Mouse (Mus musculus) heart, embryonic 15.5 days (tissue): ENCODE results near the gene Pfkfb3. TPM values are rescaled to one million over a fixed set of nuclear protein-coding genes. Genes with fewer than 3 reads are reported as not detected.

Experiments used
- ATAC-seq: fragments of 200-750 bp; cut with Nextera tagmentation; replicated peaks from 2 replicates; pipeline ENCODE4 v1.8.0; 2017; ENCODE audit warnings: low read depth, moderate TSS enrichment; ENCODE audit not compliant: insufficient number of reproducible peaks, insufficient read depth, low FRiP score
- H3K27ac ChIP-seq: fragments of 300-500 bp; sonication (generic); 2 replicates; pipeline ENCODE4 v1.5.1; 2015; ENCODE audit warnings: mild to moderate bottlenecking, inconsistent platforms
- H3K27me3 ChIP-seq: fragments of 300-500 bp; sonication (generic); 2 replicates; pipeline ENCODE4 v1.6.1; 2015; ENCODE audit warnings: inconsistent platforms
- H3K36me3 ChIP-seq: fragments of 300-500 bp; sonication (generic); 2 replicates; pipeline ENCODE4 v1.6.1; 2015; ENCODE audit warnings: mild to moderate bottlenecking, inconsistent platforms
- H3K4me1 ChIP-seq: fragments of 300-500 bp; sonication (generic); replicated peaks from 2 replicates; pipeline ENCODE4 v1.6.1; 2015; ENCODE audit warnings: inconsistent platforms
- H3K4me2 ChIP-seq: fragments of 300-500 bp; sonication (generic); 2 replicates; pipeline ENCODE4 v1.6.1; 2015; ENCODE audit warnings: inconsistent platforms, mild to moderate bottlenecking, moderate library complexity
- H3K4me3 ChIP-seq: fragments of 300-500 bp; sonication (generic); 2 replicates; pipeline ENCODE4 v1.5.1; 2015; ENCODE audit warnings: mild to moderate bottlenecking, inconsistent platforms
- H3K9ac ChIP-seq: fragments of 300-500 bp; sonication (generic); 2 replicates; pipeline ENCODE4 v1.6.1; 2015; ENCODE audit warnings: mild to moderate bottlenecking, inconsistent platforms
- H3K9me3 ChIP-seq: fragments of 300-500 bp; sonication (generic); replicated peaks from 2 replicates; pipeline ENCODE4 v1.6.1; 2016; ENCODE audit warnings: inconsistent platforms
- WGBS: fragments of 180-500 bp; shearing (Covaris S2); methylation state at CpG from one replicate; pipeline ENCODE4 v1.1.7; 2015; ENCODE audit warnings: mixed read lengths; 5-methylcytosine and 5-hydroxymethylcytosine counted together
- polyA plus RNA-seq: library from polyadenylated mRNA; unstranded; fragments of >200 nt; fragmentation: Nextera tagmentation; extraction: Ambion mirVana; gene quantifications from 2 replicates; pipeline ENCODE4 v1.2.1, GENCODE M21; 2015

Pfkfb3 gene
- polyA plus RNA-seq, 1 experiment from 2014 or later, result 9.8 TPM

DNA sequence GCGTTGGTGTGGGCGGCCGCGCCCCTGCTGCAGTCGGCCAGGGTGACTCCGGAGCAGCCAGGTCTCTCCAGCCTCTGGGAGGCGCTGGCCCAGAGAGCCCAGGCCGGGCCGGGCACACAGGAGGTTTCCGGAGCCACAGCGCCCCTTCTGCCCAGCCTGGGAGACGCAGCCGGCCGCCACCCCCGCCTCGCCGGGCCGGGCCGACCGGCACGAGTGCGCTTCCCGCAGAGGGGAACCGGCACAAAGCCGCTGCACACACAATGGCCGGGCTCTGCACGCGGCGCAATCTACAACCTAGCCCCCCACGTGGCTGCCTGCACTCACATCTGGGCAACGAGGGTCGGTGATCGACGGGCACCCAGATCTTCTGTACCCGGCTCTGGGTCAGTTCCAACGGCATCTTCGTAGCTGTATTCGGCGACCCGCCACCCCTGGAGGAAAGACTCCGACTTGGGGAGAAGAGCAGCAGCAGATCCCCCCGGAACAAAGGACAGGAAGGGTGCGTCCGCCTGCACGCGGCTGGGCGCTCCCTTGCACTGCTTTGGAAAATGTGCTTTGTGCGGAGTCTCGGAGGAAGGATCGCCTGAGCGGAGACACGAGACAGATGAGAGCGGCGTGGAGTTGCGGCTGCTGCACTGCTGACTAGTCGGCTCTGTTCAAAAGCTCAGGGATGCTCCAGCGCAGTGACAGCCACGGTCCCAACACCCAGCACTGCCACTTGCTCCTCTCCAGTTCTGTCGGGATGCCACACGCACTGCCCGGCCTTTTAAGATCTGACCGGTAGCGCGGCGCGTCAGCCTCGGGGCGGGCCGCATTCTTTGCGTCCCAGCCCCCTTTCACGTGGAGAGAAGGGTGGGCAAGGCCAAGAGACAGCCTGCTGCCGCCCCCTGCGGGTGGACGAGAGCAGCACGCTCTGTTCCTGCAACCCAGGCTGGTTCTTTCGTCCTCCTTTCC is 52.3 kb downstream of the Pfkfb3 start:
- H3K27me3 ChIP-seq, result no peaks in the 10 kb centered on the region
- peaks cover 32% of the 10 kb centered on the region for H3K4me1 ChIP-seq
- H3K36me3 ChIP-seq, result no peaks in the 10 kb centered on the region
- H3K27ac ChIP-seq, result peak overlapping the region; percentile 92
- under 1% methylated on average over 76 of the region's 76 CpGs for WGBS
- ATAC-seq, result peak; percentile 80
- H3K9ac ChIP-seq, result peak overlapping the region; percentile 74
- peak overlapping the region; percentile 88 for H3K4me2 ChIP-seq
- H3K4me3 ChIP-seq, result peak overlapping the region; percentile 61
- no peaks in the 10 kb centered on the region for H3K9me3 ChIP-seq

DNA sequence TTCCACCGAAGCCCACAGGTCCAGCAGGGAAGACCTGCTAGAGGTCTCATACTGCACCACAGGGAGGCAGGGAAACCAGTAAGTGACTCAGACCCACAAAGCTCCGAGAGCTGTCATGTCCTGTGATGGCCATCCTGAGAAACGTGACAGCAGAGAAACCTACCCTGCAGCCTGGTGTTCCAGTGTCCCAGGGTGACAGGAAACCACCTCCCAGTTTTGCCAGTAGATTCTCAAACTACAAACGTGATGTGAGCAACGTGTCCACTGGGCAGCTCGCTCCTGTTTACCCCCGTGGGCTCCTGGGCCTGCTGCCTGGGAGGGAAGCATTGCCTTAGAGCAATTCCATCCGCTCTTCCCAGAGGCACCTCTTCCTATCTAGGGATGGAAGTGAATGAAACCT is 53.2 kb downstream of the Pfkfb3 start:
- peak overlapping the region; percentile 88 for H3K4me2 ChIP-seq
- peak overlapping the region; percentile 61 for H3K4me3 ChIP-seq
- peak overlapping the region; percentile 74 for H3K9ac ChIP-seq
- peaks cover 34% of the 10 kb centered on the region for H3K4me1 ChIP-seq
- no peak for ATAC-seq
- no peaks in the 10 kb centered on the region for H3K36me3 ChIP-seq
- no peaks in the 10 kb centered on the region for H3K27me3 ChIP-seq
- WGBS, result 6% methylated on average over 8 of the region's 8 CpGs
- peak overlapping the region; percentile 92 for H3K27ac ChIP-seq
- no peaks in the 10 kb centered on the region for H3K9me3 ChIP-seq

DNA sequence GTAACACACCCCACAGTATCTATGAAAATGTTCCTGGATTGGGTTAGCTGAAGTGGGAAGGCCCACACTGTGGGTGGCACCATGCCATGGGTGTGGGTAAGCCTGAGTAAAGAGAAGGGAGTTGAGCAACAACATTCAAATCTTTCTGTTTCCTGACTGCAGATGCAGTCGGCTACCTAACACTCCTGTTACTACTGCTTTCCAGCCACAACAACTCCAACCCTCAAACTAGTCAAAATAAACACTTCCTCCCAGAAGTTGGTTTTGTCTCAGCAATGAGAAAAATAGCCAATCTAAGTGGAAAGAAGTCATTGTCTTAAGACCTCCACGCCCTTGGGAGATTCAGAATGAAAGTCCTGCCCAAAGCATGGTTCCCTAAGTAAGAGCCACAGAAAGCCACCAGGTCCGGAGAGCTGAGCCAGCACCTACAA is 57.3 kb downstream of the Pfkfb3 start:
- H3K27ac ChIP-seq, result no peak overlapping the region
- 78% methylated on average over 3 of the region's 3 CpGs for WGBS
- no peak overlapping the region for H3K9ac ChIP-seq
- H3K4me2 ChIP-seq, result no peak overlapping the region
- H3K9me3 ChIP-seq, result no peaks in the 10 kb centered on the region
- H3K4me1 ChIP-seq, result peaks cover 33% of the 10 kb centered on the region
- peaks cover 23% of the 10 kb centered on the region for H3K36me3 ChIP-seq
- ATAC-seq, result no peak
- H3K4me3 ChIP-seq, result no peak overlapping the region
- H3K27me3 ChIP-seq, result no peaks in the 10 kb centered on the region

DNA sequence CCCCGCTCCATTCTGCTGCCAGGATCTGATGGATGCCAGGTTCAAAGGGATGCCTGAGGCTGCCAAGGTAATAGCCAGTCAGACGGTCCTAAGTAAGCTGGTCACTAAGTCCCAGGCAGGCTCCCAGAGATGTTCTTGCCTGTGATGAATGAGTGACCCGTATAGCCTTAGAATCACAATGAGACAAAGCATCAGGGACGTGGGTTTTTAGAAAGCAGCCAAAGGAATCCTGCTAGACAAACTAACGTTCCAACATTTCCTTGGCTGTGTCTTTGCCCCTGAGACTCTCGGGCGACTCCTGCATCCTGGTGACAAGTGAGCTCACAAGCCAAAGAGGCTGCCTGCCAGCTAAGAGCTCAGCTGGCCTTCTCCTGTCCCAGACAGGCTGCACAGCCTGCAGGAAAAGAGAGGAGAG is 59.0 kb downstream of the Pfkfb3 start:
- Histone ChIP-seq H3K4me3 (no peak overlapping the region), H3K27me3 (no peaks in the 10 kb centered on the region), H3K27ac (peak overlapping the region; percentile 33; the same call in 1 of the 2 replicates), H3K9me3 (no peaks in the 10 kb centered on the region), H3K9ac (no peak overlapping the region), H3K36me3 (peaks cover 40% of the 10 kb centered on the region), H3K4me2 (peak overlapping the region; percentile 7; the same call in 1 of the 2 replicates), H3K4me1 (peaks cover 25% of the 10 kb centered on the region)
- WGBS, result 58% methylated on average over 7 of the region's 7 CpGs
- ATAC-seq, result 0 out of 2 replicates have a peak, but pooled peaks have one; percentile 15

DNA sequence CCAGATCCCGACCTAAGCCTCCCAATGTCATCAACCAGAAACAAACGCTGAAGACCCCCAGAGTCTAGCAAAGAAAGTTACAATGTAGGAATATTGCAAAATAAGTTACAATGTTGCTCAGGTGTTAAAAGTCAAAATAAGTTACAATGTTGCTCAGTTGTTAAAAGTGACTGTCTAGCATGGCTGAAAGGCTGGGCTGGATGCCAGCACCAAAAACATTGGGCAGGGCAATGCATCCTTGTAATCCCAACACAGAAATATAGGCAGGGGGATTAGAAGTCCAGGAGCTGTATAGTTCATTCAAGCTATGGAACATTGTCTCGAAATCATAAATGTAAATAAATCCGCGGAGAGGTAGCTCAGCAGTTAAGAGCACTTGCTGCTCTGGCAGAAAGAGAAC is 61.0 kb downstream of the Pfkfb3 start:
- Histone ChIP-seq H3K4me1 (peaks cover 19% of the 10 kb centered on the region), H3K4me2 (no peak overlapping the region), H3K9me3 (no peaks in the 10 kb centered on the region), H3K4me3 (no peak overlapping the region), H3K9ac (no peak overlapping the region), H3K27me3 (no peaks in the 10 kb centered on the region), H3K27ac (no peak overlapping the region), H3K36me3 (peaks cover 58% of the 10 kb centered on the region)
- no peak for ATAC-seq
- WGBS, result 88% methylated on average over 5 of the region's 5 CpGs

DNA sequence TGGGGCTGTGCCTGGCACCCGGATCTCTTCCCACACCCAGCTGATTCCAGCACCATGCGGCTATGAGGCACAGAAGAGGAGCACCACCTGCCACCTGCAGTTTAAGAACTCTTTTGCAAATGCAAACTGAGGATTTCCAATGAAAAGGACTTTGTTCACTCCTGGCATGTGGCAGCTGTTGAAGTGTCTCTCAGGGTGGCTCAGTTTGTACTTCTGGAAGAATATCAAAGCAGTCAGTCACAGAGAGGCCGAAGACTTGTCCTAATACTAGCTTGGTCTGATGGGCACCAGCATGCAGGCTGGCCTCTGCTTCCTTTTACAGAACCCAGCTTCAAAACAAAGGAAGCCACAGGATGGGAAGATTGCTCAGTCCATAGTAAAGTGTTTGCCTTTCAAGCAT is 62.4 kb downstream of the Pfkfb3 start:
- no peak for ATAC-seq
- H3K9ac ChIP-seq, result no peak overlapping the region
- peaks cover 72% of the 10 kb centered on the region for H3K36me3 ChIP-seq
- peaks cover 15% of the 10 kb centered on the region for H3K4me1 ChIP-seq
- H3K27ac ChIP-seq, result no peak overlapping the region
- no peaks in the 10 kb centered on the region for H3K9me3 ChIP-seq
- WGBS, result 81% methylated on average over 3 of the region's 3 CpGs
- no peaks in the 10 kb centered on the region for H3K27me3 ChIP-seq
- no peak overlapping the region for H3K4me2 ChIP-seq
- H3K4me3 ChIP-seq, result no peak overlapping the region

DNA sequence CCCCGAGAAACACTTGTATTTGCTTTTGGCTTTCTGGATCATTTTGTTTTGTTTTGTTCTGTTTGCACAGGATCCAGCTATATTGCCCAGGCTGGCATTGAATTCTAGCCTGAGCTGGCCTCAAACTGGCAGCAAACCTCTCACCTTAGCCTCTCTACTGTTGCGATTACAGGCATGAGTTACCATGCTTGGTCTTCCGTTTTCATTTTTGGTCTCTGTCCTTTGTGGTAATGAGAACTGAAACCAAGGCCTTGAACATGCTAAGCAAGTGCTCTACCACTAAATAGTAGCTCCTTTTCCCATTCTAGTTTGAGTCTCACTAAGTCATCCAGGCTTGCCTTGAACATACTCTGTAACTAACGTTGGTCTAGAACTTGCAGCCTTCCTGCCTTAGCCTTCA is 63.3 kb downstream of the Pfkfb3 start:
- H3K4me2 ChIP-seq, result no peak overlapping the region
- H3K27me3 ChIP-seq, result no peaks in the 10 kb centered on the region
- 86% methylated on average over 4 of the region's 4 CpGs for WGBS
- no peaks in the 10 kb centered on the region for H3K9me3 ChIP-seq
- no peak overlapping the region for H3K9ac ChIP-seq
- ATAC-seq, result no peak
- no peak overlapping the region for H3K4me3 ChIP-seq
- H3K27ac ChIP-seq, result no peak overlapping the region
- H3K4me1 ChIP-seq, result peaks cover 13% of the 10 kb centered on the region
- H3K36me3 ChIP-seq, result peaks cover 81% of the 10 kb centered on the region

DNA sequence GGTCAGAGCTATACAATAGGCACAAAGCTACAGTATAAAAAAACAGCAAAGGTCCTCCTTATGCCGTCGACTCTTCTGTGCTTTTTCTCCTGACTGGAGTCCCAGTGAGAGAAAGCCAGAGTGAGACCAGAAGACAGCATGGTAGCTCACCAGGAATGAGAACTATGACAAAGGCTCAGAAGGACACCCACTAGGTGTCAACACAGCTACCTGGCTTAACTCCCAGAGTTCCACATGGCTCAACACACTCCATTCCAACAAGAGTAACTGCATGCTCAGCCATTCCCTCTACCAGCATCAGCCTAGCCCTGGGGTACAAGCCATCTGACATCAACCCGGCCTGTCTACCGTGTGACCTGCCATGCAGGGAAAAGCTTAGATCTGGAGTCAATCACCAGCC is 70.7 kb downstream of the Pfkfb3 start:
- Histone ChIP-seq H3K9ac (no peak overlapping the region), H3K4me3 (no peak overlapping the region), H3K4me1 (0 out of 2 replicates have a peak, but pooled peaks cover 6% of the 10 kb centered on the region), H3K27me3 (no peaks in the 10 kb centered on the region), H3K4me2 (no peak overlapping the region), H3K36me3 (peaks cover 90% of the 10 kb centered on the region), H3K9me3 (no peaks in the 10 kb centered on the region), H3K27ac (no peak overlapping the region)
- ATAC-seq, result no peak
- WGBS, result 84% methylated on average over 4 of the region's 4 CpGs

DNA sequence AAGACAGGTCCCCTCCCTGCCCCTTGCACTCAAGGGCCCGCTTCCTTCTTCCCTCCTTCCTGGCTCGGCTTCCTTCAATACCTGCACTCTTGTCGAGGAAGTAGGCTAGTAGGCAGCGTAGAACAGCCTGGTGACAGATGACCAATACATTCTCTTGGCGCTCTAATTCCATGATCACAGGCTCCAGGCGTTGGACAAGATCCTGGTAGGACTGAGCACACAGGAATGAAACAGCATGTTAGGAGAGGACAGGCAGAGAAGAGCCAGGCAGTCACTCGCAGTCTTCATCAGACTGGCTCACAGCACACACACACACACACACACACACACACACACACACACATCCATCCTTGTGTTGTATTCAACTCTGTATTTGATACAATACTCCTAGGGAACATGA is 71.5 kb downstream of the Pfkfb3 start:
- Histone ChIP-seq H3K27me3 (no peaks in the 10 kb centered on the region), H3K36me3 (peaks cover 85% of the 10 kb centered on the region), H3K9me3 (no peaks in the 10 kb centered on the region), H3K4me3 (no peak overlapping the region), H3K27ac (no peak overlapping the region), H3K4me2 (no peak overlapping the region), H3K4me1 (0 out of 2 replicates have a peak, but pooled peaks cover 6% of the 10 kb centered on the region), H3K9ac (no peak overlapping the region)
- ATAC-seq, result no peak
- WGBS, result 88% methylated on average over 7 of the region's 7 CpGs

DNA sequence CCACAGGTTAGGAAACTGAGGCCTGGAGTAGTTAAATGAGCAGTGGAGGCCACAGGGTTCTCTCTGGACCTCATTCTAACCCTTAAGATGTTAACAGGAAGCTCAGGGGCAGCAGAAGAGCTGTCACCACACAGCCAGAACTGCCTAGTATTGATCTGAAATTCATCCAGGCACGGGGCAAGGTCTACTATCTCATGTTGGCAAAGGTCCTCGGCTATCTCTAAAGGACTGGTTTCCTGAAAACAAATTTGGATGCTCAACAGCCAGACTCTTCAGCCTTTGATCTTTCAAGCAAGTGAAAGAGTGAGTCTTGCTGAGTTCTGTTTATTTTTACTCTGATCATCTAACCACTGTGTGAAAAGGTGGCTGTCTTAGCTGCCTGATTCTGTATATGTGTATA is 74.9 kb downstream of the Pfkfb3 start:
- H3K9ac ChIP-seq, result no peak overlapping the region
- H3K4me3 ChIP-seq, result no peak overlapping the region
- H3K4me1 ChIP-seq, result no peaks in the 10 kb centered on the region
- H3K4me2 ChIP-seq, result no peak overlapping the region
- H3K27me3 ChIP-seq, result no peaks in the 10 kb centered on the region
- WGBS, result 52% methylated on average over 2 of the region's 2 CpGs
- no peak for ATAC-seq
- H3K27ac ChIP-seq, result no peak overlapping the region
- H3K9me3 ChIP-seq, result no peaks in the 10 kb centered on the region
- peaks cover 83% of the 10 kb centered on the region for H3K36me3 ChIP-seq

DNA sequence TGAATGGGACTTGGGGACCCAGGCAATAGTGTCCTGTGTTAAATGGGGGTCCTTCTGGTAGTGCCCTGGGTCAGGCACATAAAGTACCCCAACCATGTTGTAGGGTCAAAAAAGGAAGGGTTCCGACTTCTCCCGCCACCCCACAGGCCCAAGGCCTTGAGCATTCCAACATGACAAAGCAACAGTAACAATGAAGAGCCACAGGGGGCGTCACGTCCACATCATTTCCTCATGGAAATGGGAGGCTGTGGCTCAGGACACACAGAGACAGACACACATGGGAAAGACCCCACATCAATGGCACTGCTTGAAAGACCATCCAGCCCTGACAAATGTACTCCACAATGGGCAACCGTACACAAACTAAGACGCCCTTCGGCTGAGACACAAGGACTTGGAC is 78.6 kb downstream of the Pfkfb3 start:
- Histone ChIP-seq H3K9ac (no peak overlapping the region), H3K4me3 (no peak overlapping the region), H3K36me3 (peaks cover 82% of the 10 kb centered on the region), H3K4me2 (no peak overlapping the region), H3K4me1 (no peaks in the 10 kb centered on the region), H3K27ac (no peak overlapping the region), H3K9me3 (no peaks in the 10 kb centered on the region), H3K27me3 (no peaks in the 10 kb centered on the region)
- 90% methylated on average over 7 of the region's 7 CpGs for WGBS
- ATAC-seq, result no peak
